Mouse (Mus musculus): Measurements from ENCODE around the gene Ppard. TPM values are rescaled to one million over a fixed set of nuclear protein-coding genes. Genes with fewer than 3 reads are reported as not detected.

Ppard gene
- polyA plus RNA-seq, 1 experiment from 2014 or later = 1.9 TPM

- 82% methylated on average over 6 of the region's 6 CpGs for WGBS
- Histone ChIP-seq H3K27ac (replicated peaks; ENCODE audit: low read depth, low read length) (no peak overlapping the region), H3K27me3 (ENCODE audit: control insufficient read depth, insufficient read depth, low read length) (no peaks in the 10 kb centered on the region), H3K4me1 (ENCODE audit: control insufficient read depth, insufficient read depth, low read length) (no peaks in the 10 kb centered on the region), H3K9ac (replicated peaks; ENCODE audit: low read length) (no peak overlapping the region; the same call in 1 of the 2 replicates), H3K36me3 (replicated peaks; ENCODE audit: control insufficient read depth, insufficient read depth, low read depth, low read length) (no peaks in the 10 kb centered on the region), H3K4me3 (ENCODE audit: low read depth, low read length) (no peak overlapping the region), H3K4me2 (ENCODE audit: low read depth, low read length) (no peak overlapping the region), H3K9me3 (replicated peaks; ENCODE audit: control insufficient read depth, low read length) (no peaks in the 10 kb centered on the region)
- DNase-seq (ENCODE audit: low spot score) (no peak), ATAC-seq (replicated peaks; ENCODE audit: insufficient number of reproducible peaks, low FRiP score, low TSS enrichment, low read depth) (no peak)
These were observed 40.3 kb downstream of the Ppard start for GRCm38 (mm10) chr17:28272837-28273236.

GRCm38 (mm10) chr17:28274739-28275138 lies 42.2 kb downstream of the Ppard start:
- 80% methylated on average over 3 of the region's 3 CpGs for WGBS
- Histone ChIP-seq H3K27ac (replicated peaks; ENCODE audit: low read depth, low read length) (no peak overlapping the region), H3K4me1 (ENCODE audit: control insufficient read depth, insufficient read depth, low read length) (no peaks in the 10 kb centered on the region), H3K27me3 (ENCODE audit: control insufficient read depth, insufficient read depth, low read length) (no peaks in the 10 kb centered on the region), H3K9me3 (replicated peaks; ENCODE audit: control insufficient read depth, low read length) (no peaks in the 10 kb centered on the region), H3K4me3 (ENCODE audit: low read depth, low read length) (no peak overlapping the region), H3K4me2 (ENCODE audit: low read depth, low read length) (no peak overlapping the region), H3K9ac (replicated peaks; ENCODE audit: low read length) (no peak overlapping the region), H3K36me3 (replicated peaks; ENCODE audit: control insufficient read depth, insufficient read depth, low read depth, low read length) (no peaks in the 10 kb centered on the region)
- no peak for DNase-seq (ENCODE audit: low spot score)
- ATAC-seq (replicated peaks; ENCODE audit: insufficient number of reproducible peaks, low FRiP score, low TSS enrichment, low read depth) = no peak

- 83% methylated on average over 14 of the region's 14 CpGs for WGBS
- H3K9me3 ChIP-seq (replicated peaks; ENCODE audit: control insufficient read depth, low read length) = no peaks in the 10 kb centered on the region
- H3K4me1 ChIP-seq (ENCODE audit: control insufficient read depth, insufficient read depth, low read length) = no peaks in the 10 kb centered on the region
- H3K4me3 ChIP-seq (ENCODE audit: low read depth, low read length) = no peak overlapping the region
- H3K27ac ChIP-seq (replicated peaks; ENCODE audit: low read depth, low read length) = no peak overlapping the region
- H3K9ac ChIP-seq (replicated peaks; ENCODE audit: low read length) = no peak overlapping the region
- no peaks in the 10 kb centered on the region for H3K36me3 ChIP-seq (replicated peaks; ENCODE audit: control insufficient read depth, insufficient read depth, low read depth, low read length)
- ATAC-seq (replicated peaks; ENCODE audit: insufficient number of reproducible peaks, low FRiP score, low TSS enrichment, low read depth) = no peak
- no peak for DNase-seq (ENCODE audit: low spot score)
- no peaks in the 10 kb centered on the region for H3K27me3 ChIP-seq (ENCODE audit: control insufficient read depth, insufficient read depth, low read length)
- no peak overlapping the region for H3K4me2 ChIP-seq (ENCODE audit: low read depth, low read length)
These were observed 44.7 kb downstream of the Ppard start for GRCm38 (mm10) chr17:28277226-28277625.

- Histone ChIP-seq H3K27ac (replicated peaks; ENCODE audit: low read depth, low read length) (no peak overlapping the region), H3K4me3 (ENCODE audit: low read depth, low read length) (no peak overlapping the region), H3K9me3 (replicated peaks; ENCODE audit: control insufficient read depth, low read length) (no peaks in the 10 kb centered on the region), H3K4me1 (ENCODE audit: control insufficient read depth, insufficient read depth, low read length) (no peaks in the 10 kb centered on the region), H3K36me3 (replicated peaks; ENCODE audit: control insufficient read depth, insufficient read depth, low read depth, low read length) (no peaks in the 10 kb centered on the region), H3K27me3 (ENCODE audit: control insufficient read depth, insufficient read depth, low read length) (no peaks in the 10 kb centered on the region), H3K9ac (replicated peaks; ENCODE audit: low read length) (no peak overlapping the region), H3K4me2 (ENCODE audit: low read depth, low read length) (no peak overlapping the region)
- ATAC-seq (replicated peaks; ENCODE audit: insufficient number of reproducible peaks, low FRiP score, low TSS enrichment, low read depth) = no peak
- 70% methylated on average over 10 of the region's 10 CpGs for WGBS
- no peak for DNase-seq (ENCODE audit: low spot score)
These were observed 45.2 kb downstream of the Ppard start for GRCm38 (mm10) chr17:28277721-28278120.

- Histone ChIP-seq H3K4me1 (ENCODE audit: control insufficient read depth, insufficient read depth, low read length) (no peaks in the 10 kb centered on the region), H3K27ac (replicated peaks; ENCODE audit: low read depth, low read length) (no peak overlapping the region), H3K27me3 (ENCODE audit: control insufficient read depth, insufficient read depth, low read length) (no peaks in the 10 kb centered on the region), H3K4me2 (ENCODE audit: low read depth, low read length) (no peak overlapping the region), H3K4me3 (ENCODE audit: low read depth, low read length) (no peak overlapping the region), H3K9me3 (replicated peaks; ENCODE audit: control insufficient read depth, low read length) (no peaks in the 10 kb centered on the region), H3K9ac (replicated peaks; ENCODE audit: low read length) (no peak overlapping the region), H3K36me3 (replicated peaks; ENCODE audit: control insufficient read depth, insufficient read depth, low read depth, low read length) (no peaks in the 10 kb centered on the region)
- ATAC-seq (replicated peaks; ENCODE audit: insufficient number of reproducible peaks, low FRiP score, low TSS enrichment, low read depth) = no peak
- 84% methylated on average over 3 of the region's 3 CpGs for WGBS
- no peak for DNase-seq (ENCODE audit: low spot score)
These were observed 45.7 kb downstream of the Ppard start for GRCm38 (mm10) chr17:28278156-28278555.

GRCm38 (mm10) chr17:28279236-28279635 lies 46.7 kb downstream of the Ppard start:
- Histone ChIP-seq H3K4me2 (ENCODE audit: low read depth, low read length) (no peak overlapping the region), H3K27me3 (ENCODE audit: control insufficient read depth, insufficient read depth, low read length) (no peaks in the 10 kb centered on the region), H3K9ac (replicated peaks; ENCODE audit: low read length) (no peak overlapping the region), H3K9me3 (replicated peaks; ENCODE audit: control insufficient read depth, low read length) (no peaks in the 10 kb centered on the region), H3K36me3 (replicated peaks; ENCODE audit: control insufficient read depth, insufficient read depth, low read depth, low read length) (no peaks in the 10 kb centered on the region), H3K4me3 (ENCODE audit: low read depth, low read length) (no peak overlapping the region), H3K4me1 (ENCODE audit: control insufficient read depth, insufficient read depth, low read length) (no peaks in the 10 kb centered on the region), H3K27ac (replicated peaks; ENCODE audit: low read depth, low read length) (no peak overlapping the region)
- no peak for ATAC-seq (replicated peaks; ENCODE audit: insufficient number of reproducible peaks, low FRiP score, low TSS enrichment, low read depth)
- WGBS = 35% methylated on average over 4 of the region's 4 CpGs
- DNase-seq (ENCODE audit: low spot score) = no peak

GRCm38 (mm10) chr17:28279780-28280422 lies 47.4 kb downstream of the Ppard start:
- H3K4me1 ChIP-seq (ENCODE audit: control insufficient read depth, insufficient read depth, low read length) = no peaks in the 10 kb centered on the region
- no peak overlapping the region for H3K4me3 ChIP-seq (ENCODE audit: low read depth, low read length)
- DNase-seq (ENCODE audit: low spot score) (no peak), ATAC-seq (replicated peaks; ENCODE audit: insufficient number of reproducible peaks, low FRiP score, low TSS enrichment, low read depth) (no peak)
- H3K36me3 ChIP-seq (replicated peaks; ENCODE audit: control insufficient read depth, insufficient read depth, low read depth, low read length) = no peaks in the 10 kb centered on the region
- 62% methylated on average over 15 of the region's 15 CpGs for WGBS
- H3K27ac ChIP-seq (replicated peaks; ENCODE audit: low read depth, low read length) = no peak overlapping the region
- H3K4me2 ChIP-seq (ENCODE audit: low read depth, low read length) = no peak overlapping the region
- H3K27me3 ChIP-seq (ENCODE audit: control insufficient read depth, insufficient read depth, low read length) = no peaks in the 10 kb centered on the region
- no peaks in the 10 kb centered on the region for H3K9me3 ChIP-seq (replicated peaks; ENCODE audit: control insufficient read depth, low read length)
- H3K9ac ChIP-seq (replicated peaks; ENCODE audit: low read length) = no peak overlapping the region

- no peaks in the 10 kb centered on the region for H3K27me3 ChIP-seq (ENCODE audit: control insufficient read depth, insufficient read depth, low read length)
- H3K9me3 ChIP-seq (replicated peaks; ENCODE audit: control insufficient read depth, low read length) = no peaks in the 10 kb centered on the region
- H3K4me1 ChIP-seq (ENCODE audit: control insufficient read depth, insufficient read depth, low read length) = no peaks in the 10 kb centered on the region
- DNase-seq (ENCODE audit: low spot score) (no peak), ATAC-seq (replicated peaks; ENCODE audit: insufficient number of reproducible peaks, low FRiP score, low TSS enrichment, low read depth) (no peak)
- no peak overlapping the region for H3K9ac ChIP-seq (replicated peaks; ENCODE audit: low read length)
- 78% methylated on average over 7 of the region's 7 CpGs for WGBS
- H3K36me3 ChIP-seq (replicated peaks; ENCODE audit: control insufficient read depth, insufficient read depth, low read depth, low read length) = no peaks in the 10 kb centered on the region
- H3K4me3 ChIP-seq (ENCODE audit: low read depth, low read length) = no peak overlapping the region
- H3K27ac ChIP-seq (replicated peaks; ENCODE audit: low read depth, low read length) = no peak overlapping the region
- no peak overlapping the region for H3K4me2 ChIP-seq (ENCODE audit: low read depth, low read length)
These were observed 47.9 kb downstream of the Ppard start for GRCm38 (mm10) chr17:28280423-28280800.

Measured in embryonic facial prominence, embryonic 11.5 days (tissue).